Mouse (Mus musculus): ENCODE results near the gene Ggct.
A peak's percentile ranks its signal among the peaks of the same experiment; 100 is the strongest.

Ggct gene

GRCm38 (mm10) chr6:54952542-54952941, 40.2 kb downstream of the Ggct start:
- no peak for DNase-seq (ENCODE audit: extremely low spot score)

- DNase-seq (ENCODE audit: extremely low spot score), result no peak
Observed at GRCm38 (mm10) chr6:54948682-54949081, 44.1 kb downstream of the Ggct start.

GRCm38 (mm10) chr6:54946241-54946953, 46.4 kb downstream of the Ggct start:
- DNase-seq (ENCODE audit: extremely low spot score), result no peak

- no peak for DNase-seq (ENCODE audit: extremely low spot score)
Observed at GRCm38 (mm10) chr6:54944551-54944950, 48.2 kb downstream of the Ggct start.

GRCm38 (mm10) chr6:54943753-54944152, 49.0 kb downstream of the Ggct start:
- DNase-seq (ENCODE audit: extremely low spot score), result no peak

GRCm38 (mm10) chr6:54943292-54943691, 49.5 kb downstream of the Ggct start:
- DNase-seq (ENCODE audit: extremely low spot score), result peak; percentile 9

GRCm38 (mm10) chr6:54941149-54941548, 51.6 kb downstream of the Ggct start:
- DNase-seq (ENCODE audit: extremely low spot score), result no peak

- no peak for DNase-seq (ENCODE audit: extremely low spot score)
Observed at GRCm38 (mm10) chr6:54940126-54940525, 52.6 kb downstream of the Ggct start.

- no peak for DNase-seq (ENCODE audit: extremely low spot score)
Observed at GRCm38 (mm10) chr6:54939631-54940030, 53.1 kb downstream of the Ggct start.

GRCm38 (mm10) chr6:54936496-54936895, 56.3 kb downstream of the Ggct start:
- DNase-seq (ENCODE audit: extremely low spot score), result no peak

- DNase-seq (ENCODE audit: extremely low spot score), result no peak
Observed at GRCm38 (mm10) chr6:54934930-54935329, 57.8 kb downstream of the Ggct start.

- no peak for DNase-seq (ENCODE audit: extremely low spot score)
Observed at GRCm38 (mm10) chr6:54934313-54934712, 58.4 kb downstream of the Ggct start.

- no peak for DNase-seq (ENCODE audit: extremely low spot score)
Observed at GRCm38 (mm10) chr6:54933866-54934265, 58.9 kb downstream of the Ggct start.

GRCm38 (mm10) chr6:54933216-54933615, 59.5 kb downstream of the Ggct start:
- DNase-seq (ENCODE audit: extremely low spot score), result no peak

Data from embryo, embryonic 9.5 days (tissue).